Mouse (Mus musculus): ENCODE results near the gene Grwd1.

DNA sequence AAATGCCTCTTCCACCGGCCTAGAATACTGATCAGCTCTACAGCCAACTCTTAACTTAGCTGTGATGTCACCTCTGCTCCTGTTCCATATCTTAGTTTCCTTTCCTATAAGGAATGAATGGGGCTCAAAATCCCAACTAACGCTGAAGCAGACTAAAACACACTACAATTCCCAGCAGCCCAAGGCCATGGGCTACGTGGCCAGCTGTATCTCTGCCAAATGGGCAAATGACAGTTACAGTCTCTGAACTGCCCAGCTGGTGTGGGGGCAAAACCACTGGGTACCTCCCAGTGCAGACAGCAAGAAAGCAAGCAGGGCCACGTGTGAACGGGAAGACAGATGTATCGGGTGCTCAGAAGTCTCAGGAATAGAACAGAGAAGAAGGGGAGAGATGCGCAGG, 4.1 kb downstream of the Grwd1 start:
- TF ChIP-seq CTCF (IDR thresholded peaks at IDR 0.05; ENCODE audit: control insufficient read depth, insufficient read depth, insufficient replicate concordance, low read depth, low read length): no peak
- no peak for TF ChIP-seq POLR2A (IDR thresholded peaks at IDR 0.05; ENCODE audit: control insufficient read depth, low read depth, low read length)
